Mouse (Mus musculus): ENCODE measurements at regions not wholly inside any gene's neighbourhood (a gene's known extent, or its start where the extent isn't known, plus 50 kb on each side); places are given as distances from the start of the nearest gene placed in this dataset.

DNA sequence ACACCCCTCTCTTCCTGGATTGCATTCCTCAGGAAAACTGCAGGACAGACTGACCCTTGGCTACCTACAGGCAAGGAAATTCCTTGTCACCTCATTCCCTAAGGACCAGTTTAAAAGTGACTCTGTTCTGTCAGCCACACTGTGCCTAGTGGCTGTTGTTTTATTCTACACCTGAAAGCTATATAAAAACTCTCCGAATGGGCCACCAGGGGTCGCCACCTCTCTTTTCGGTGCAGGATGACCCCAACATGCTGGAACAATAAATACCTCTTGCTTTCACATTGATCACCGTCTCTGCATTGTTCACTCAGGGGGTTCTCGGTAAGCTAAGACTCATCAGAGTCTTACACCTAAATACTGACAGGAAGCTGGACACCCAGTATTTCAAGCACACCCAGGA is 1382.6 kb upstream of the Dsel start:
- peak; percentile 54 for DNase-seq (ENCODE audit: low read depth, low spot score)

DNA sequence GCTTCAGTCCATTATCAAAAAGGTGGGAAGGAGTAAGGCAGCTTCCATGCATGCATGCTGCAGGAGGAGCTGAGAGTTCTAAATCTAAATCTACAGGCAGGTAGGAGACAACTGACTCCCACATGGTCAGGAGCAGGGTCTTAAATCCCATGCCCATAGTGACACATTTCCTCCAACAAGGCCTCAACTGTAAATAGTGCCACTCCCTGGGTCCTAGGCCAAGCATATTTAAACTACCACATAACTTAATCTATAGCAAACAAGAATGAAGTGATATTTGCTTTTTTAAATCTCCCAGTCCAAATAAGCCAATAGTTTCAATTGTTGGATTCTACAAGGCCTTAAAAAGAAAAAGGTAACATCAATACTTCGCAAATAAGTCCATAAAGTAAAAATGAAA is 1345.4 kb upstream of the Dsel start:
- DNase-seq (ENCODE audit: low read depth, low spot score) = no peak

DNA sequence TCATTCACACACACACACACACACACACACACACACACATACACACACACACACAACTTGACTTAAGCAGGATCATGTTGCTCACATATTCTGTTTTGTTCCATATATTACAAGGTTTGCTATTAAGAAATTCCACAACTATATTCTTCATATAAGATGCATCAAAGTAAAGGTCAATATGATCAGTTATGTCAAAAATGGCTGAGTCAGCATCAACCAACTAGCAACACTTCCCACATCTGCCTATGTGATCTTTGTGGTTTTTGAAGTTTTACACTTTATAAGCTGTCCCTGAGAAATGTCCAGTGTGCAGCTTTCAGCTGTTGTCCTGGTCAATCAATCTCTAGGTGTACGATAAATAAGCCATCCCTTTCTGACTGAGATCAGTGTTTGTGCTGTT is 1339.3 kb upstream of the Dsel start:
- no peak for DNase-seq (ENCODE audit: low read depth, low spot score)

DNA sequence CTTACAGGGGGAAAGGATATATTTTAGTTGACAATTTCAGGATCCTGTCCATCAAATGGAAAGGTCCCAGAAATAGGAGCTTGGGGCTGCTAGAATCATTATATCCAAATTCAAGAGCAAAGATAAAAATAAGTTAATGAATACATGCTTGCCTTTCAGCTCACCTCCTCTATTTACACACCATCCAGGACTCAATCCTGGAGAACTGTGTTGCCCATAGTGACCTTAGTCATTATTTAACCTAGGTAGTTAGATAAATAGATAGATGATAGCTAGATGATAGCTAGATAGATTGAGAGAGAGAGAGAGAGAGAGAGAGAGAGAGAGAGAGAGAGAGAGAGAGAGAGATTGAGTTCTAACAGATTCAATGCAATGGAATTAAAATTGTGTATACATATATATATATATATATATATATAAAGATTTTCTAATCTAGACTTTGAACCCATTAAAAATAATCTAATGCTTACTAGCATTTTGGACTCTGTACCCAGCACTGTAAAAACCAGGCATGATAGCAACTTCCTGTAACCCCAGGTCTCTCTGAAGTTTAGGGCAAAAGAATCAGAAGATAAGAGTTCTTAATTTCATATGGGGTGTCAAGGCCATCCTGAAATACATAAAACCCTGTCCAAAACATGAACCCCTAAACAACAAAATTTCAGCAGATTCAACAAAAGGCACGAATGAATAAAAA is 1329.5 kb upstream of the Dsel start:
- no peak for DNase-seq (ENCODE audit: low read depth, low spot score)

DNA sequence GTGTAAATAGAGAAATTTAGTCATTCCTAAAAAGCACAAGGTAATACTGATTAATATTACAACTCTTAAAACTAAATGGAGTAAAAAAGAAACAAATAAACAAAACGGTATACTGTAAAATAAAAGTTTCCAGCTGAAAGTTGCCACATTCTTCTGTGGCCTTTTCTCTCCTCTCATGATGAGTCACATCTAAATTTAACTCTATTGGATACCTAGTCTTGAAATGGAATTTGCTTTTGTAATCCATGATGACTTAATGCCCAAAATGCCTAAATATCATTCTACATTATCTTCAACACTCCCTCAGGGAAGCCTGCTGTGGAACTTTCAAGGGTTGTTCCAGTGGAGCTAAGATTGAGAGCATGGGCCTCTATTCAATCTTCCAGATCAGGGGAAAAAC is 1298.5 kb upstream of the Dsel start:
- no peak for DNase-seq (ENCODE audit: low read depth, low spot score)

All from R1 (cell line).